In the genomic region with DNA sequence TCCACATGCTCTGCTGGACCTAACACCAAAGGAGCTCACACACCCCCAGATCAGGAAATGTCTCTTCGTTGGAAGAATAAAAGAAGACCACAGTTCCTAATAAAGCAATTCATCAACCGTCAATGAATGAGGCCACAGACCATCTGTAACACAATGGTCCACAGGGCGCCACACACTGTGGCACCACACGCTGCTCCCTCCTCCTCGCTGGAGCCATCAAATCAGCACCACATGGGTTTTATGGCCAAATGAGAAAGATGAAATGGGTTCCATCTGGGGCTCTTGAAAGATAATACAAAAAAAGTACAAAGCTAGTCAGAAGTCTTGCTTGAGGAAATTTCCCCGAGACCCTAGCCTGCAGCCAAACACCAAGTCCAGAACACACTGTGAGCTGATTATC, we compare ENCODE assay signal across 23 mouse cellular contexts. TPM values are rescaled to one million over a fixed set of nuclear protein-coding genes. Genes with fewer than 3 reads are reported as not detected.
DNase-seq lines count a peak whose midpoint lies in the region; ATAC-seq lines count a peak whose summit lies in the region.
"Had no signal": no experiment of that assay in that cellular context is flagged by ENCODE, and none has a peak within 500 bp of the region (broad histone marks: within the 10 kb centered on the region; RNA-seq: fewer than 3 reads in every experiment).

No protein-coding gene starts in this region.

- peak overlapping the region; percentile 61; the same call in 1 of the 2 replicates for H3K27ac ChIP-seq in forebrain, embryonic 10.5 days
- no peak overlapping the region for H3K27ac ChIP-seq in forebrain, embryonic 14.5 days (ENCODE audit: low read depth, low read length)
- no peak overlapping the region for H3K27ac ChIP-seq in midbrain, embryonic 11.5 days (ENCODE audit: low read depth, low read length)
- no peak overlapping the region for H3K27ac ChIP-seq in midbrain, embryonic 10.5 days (replicated peaks)
- H3K27ac ChIP-seq in limb, embryonic 10.5 days = peak overlapping the region; percentile 76
- no peak overlapping the region for H3K27ac ChIP-seq in intestine, embryonic 16.5 days (ENCODE audit: low read length)
- H3K27ac ChIP-seq: forebrain, embryonic 13.5 days; heart, adult 2 months; heart, embryonic 15.5 days; liver, embryonic 13.5 days; neural tube, embryonic 13.5 days had no signal

- no peak for ATAC-seq in forebrain, embryonic 14.5 days
- ATAC-seq in midbrain, embryonic 11.5 days (ENCODE audit: low FRiP score) = no peak; the same call in 1 of the 2 replicates
- ATAC-seq in intestine, embryonic 16.5 days = no peak
- ATAC-seq: forebrain, embryonic 13.5 days; intestine, postnatal 0 days; Patski had no signal

- WGBS in forebrain, embryonic 10.5 days = 52% methylated on average over 6 of the region's 6 CpGs
- 36% methylated on average over 6 of the region's 6 CpGs for WGBS in forebrain, embryonic 14.5 days
- 57% methylated on average over 6 of the region's 6 CpGs for WGBS in midbrain, embryonic 11.5 days
- 53% methylated on average over 6 of the region's 6 CpGs for WGBS in midbrain, embryonic 10.5 days
- WGBS in limb, embryonic 10.5 days = 26% methylated on average over 6 of the region's 6 CpGs
- 65% methylated on average over 6 of the region's 6 CpGs for WGBS in intestine, embryonic 16.5 days

- H3K4me1 ChIP-seq in forebrain, embryonic 10.5 days = peaks cover 63% of the 10 kb centered on the region
- H3K4me1 ChIP-seq in forebrain, embryonic 14.5 days (ENCODE audit: control insufficient read depth, insufficient read depth, low read length) = no peaks in the 10 kb centered on the region
- H3K4me1 ChIP-seq in midbrain, embryonic 11.5 days (ENCODE audit: control insufficient read depth, insufficient read depth, low read length) = peaks cover 10% of the 10 kb centered on the region; the same call in 1 of the 2 replicates
- H3K4me1 ChIP-seq in midbrain, embryonic 10.5 days = peaks cover 60% of the 10 kb centered on the region
- H3K4me1 ChIP-seq in limb, embryonic 10.5 days = peaks cover 74% of the 10 kb centered on the region
- H3K4me1 ChIP-seq in intestine, embryonic 16.5 days (ENCODE audit: control insufficient read depth, insufficient read depth, low read length) = peaks cover 10% of the 10 kb centered on the region
- H3K4me1 ChIP-seq: liver, embryonic 13.5 days had no signal

- DNase-seq in forebrain, embryonic 10.5 days (ENCODE audit: extremely low spot score, low spot score) = no peak
- no peak for DNase-seq in forebrain, embryonic 14.5 days (ENCODE audit: low spot score)
- DNase-seq in midbrain, embryonic 11.5 days (ENCODE audit: low spot score, missing footprints) = peak; percentile 69
- no peak for DNase-seq in midbrain, embryonic 10.5 days (ENCODE audit: low spot score)
- no peak for DNase-seq in limb, embryonic 10.5 days (ENCODE audit: low spot score)
- no peak for DNase-seq in frontal cortex, postnatal 36 days (ENCODE audit: low spot score in 2 of 2)
- DNase-seq in thymus, postnatal 0 days (ENCODE audit: low spot score) = no peak
- DNase-seq: adrenal gland, postnatal 25 days; cerebellum, adult 11 months; cerebellum, postnatal 14 days; gastrocnemius, postnatal 14 days; heart, adult 2 months; liver, embryonic 13.5 days; lung, embryonic 14.5 days; midbrain, embryonic 14.5 days; right cerebral cortex, adult 18-20 months; thymus, postnatal 36 days had no signal

- no peaks in the 10 kb centered on the region for H3K9me3 ChIP-seq in forebrain, embryonic 10.5 days
- H3K9me3 ChIP-seq in forebrain, embryonic 14.5 days (replicated peaks; ENCODE audit: control insufficient read depth, low read length) = no peaks in the 10 kb centered on the region
- H3K9me3 ChIP-seq in midbrain, embryonic 11.5 days (ENCODE audit: control insufficient read depth, low read length) = no peaks in the 10 kb centered on the region
- H3K9me3 ChIP-seq in midbrain, embryonic 10.5 days (replicated peaks) = no peaks in the 10 kb centered on the region
- no peaks in the 10 kb centered on the region for H3K9me3 ChIP-seq in limb, embryonic 10.5 days (replicated peaks)
- H3K9me3 ChIP-seq in intestine, embryonic 16.5 days (ENCODE audit: control insufficient read depth, low read length) = no peaks in the 10 kb centered on the region
- H3K9me3 ChIP-seq: forebrain, embryonic 13.5 days; heart, embryonic 15.5 days; liver, embryonic 13.5 days; neural tube, embryonic 13.5 days had no signal

- H3K27me3 ChIP-seq in forebrain, embryonic 10.5 days (ENCODE audit: poor library complexity, severe bottlenecking) = peaks cover 34% of the 10 kb centered on the region
- H3K27me3 ChIP-seq in forebrain, embryonic 14.5 days (replicated peaks; ENCODE audit: control insufficient read depth, insufficient read depth, low read length) = no peaks in the 10 kb centered on the region
- no peaks in the 10 kb centered on the region for H3K27me3 ChIP-seq in midbrain, embryonic 11.5 days (ENCODE audit: control insufficient read depth, insufficient read depth, low read length)
- H3K27me3 ChIP-seq in midbrain, embryonic 10.5 days (ENCODE audit: low read depth, poor library complexity, severe bottlenecking) = 0 out of 2 replicates have a peak, but pooled peaks cover 5% of the 10 kb centered on the region
- no peaks in the 10 kb centered on the region for H3K27me3 ChIP-seq in limb, embryonic 10.5 days (ENCODE audit: low read depth, poor library complexity, severe bottlenecking)
- no peaks in the 10 kb centered on the region for H3K27me3 ChIP-seq in intestine, embryonic 16.5 days (replicated peaks; ENCODE audit: control insufficient read depth, insufficient read depth, low read length)
- H3K27me3 ChIP-seq: heart, embryonic 15.5 days; liver, embryonic 13.5 days had no signal

- no peak overlapping the region for H3K4me2 ChIP-seq in forebrain, embryonic 14.5 days (ENCODE audit: low read length)
- no peak overlapping the region for H3K4me2 ChIP-seq in midbrain, embryonic 11.5 days
- no peak overlapping the region for H3K4me2 ChIP-seq in intestine, embryonic 16.5 days (ENCODE audit: low read depth, low read length)
- H3K4me2 ChIP-seq: forebrain, embryonic 13.5 days; heart, embryonic 15.5 days; liver, embryonic 13.5 days; lung, embryonic 14.5 days; neural tube, embryonic 13.5 days had no signal

- no peaks in the 10 kb centered on the region for H3K36me3 ChIP-seq in forebrain, embryonic 10.5 days (replicated peaks)
- no peaks in the 10 kb centered on the region for H3K36me3 ChIP-seq in forebrain, embryonic 14.5 days (ENCODE audit: control insufficient read depth, insufficient read depth, low read length)
- H3K36me3 ChIP-seq in midbrain, embryonic 11.5 days (ENCODE audit: control insufficient read depth, insufficient read depth, low read length) = no peaks in the 10 kb centered on the region
- H3K36me3 ChIP-seq in midbrain, embryonic 10.5 days = no peaks in the 10 kb centered on the region
- peaks cover 9% of the 10 kb centered on the region for H3K36me3 ChIP-seq in limb, embryonic 10.5 days
- no peaks in the 10 kb centered on the region for H3K36me3 ChIP-seq in intestine, embryonic 16.5 days (ENCODE audit: control insufficient read depth, insufficient read depth, low read length)
- H3K36me3 ChIP-seq: heart, embryonic 15.5 days; liver, embryonic 13.5 days; neural tube, embryonic 13.5 days had no signal

- H3K4me3 ChIP-seq in forebrain, embryonic 10.5 days = no peak overlapping the region
- H3K4me3 ChIP-seq in forebrain, embryonic 14.5 days (ENCODE audit: low read depth, low read length) = no peak overlapping the region
- no peak overlapping the region for H3K4me3 ChIP-seq in midbrain, embryonic 11.5 days (ENCODE audit: low read depth, low read length)
- H3K4me3 ChIP-seq in midbrain, embryonic 10.5 days = no peak overlapping the region
- H3K4me3 ChIP-seq in limb, embryonic 10.5 days = no peak overlapping the region
- no peak overlapping the region for H3K4me3 ChIP-seq in intestine, embryonic 16.5 days (ENCODE audit: low read length)
- H3K4me3 ChIP-seq: forebrain, embryonic 13.5 days; heart, adult 2 months; heart, embryonic 15.5 days; liver, embryonic 13.5 days; neural tube, embryonic 13.5 days had no signal

- H3K9ac ChIP-seq in forebrain, embryonic 14.5 days (ENCODE audit: low read length) = no peak overlapping the region
- H3K9ac ChIP-seq in midbrain, embryonic 11.5 days (ENCODE audit: low read length) = no peak overlapping the region
- no peak overlapping the region for H3K9ac ChIP-seq in intestine, embryonic 16.5 days (ENCODE audit: low read depth, low read length)
- H3K9ac ChIP-seq: forebrain, embryonic 13.5 days; heart, embryonic 15.5 days; liver, embryonic 13.5 days; lung, embryonic 14.5 days; neural tube, embryonic 13.5 days had no signal

RNA-seq across cellular contexts. Expression of a gene that starts 6.9 kb away (rescaled TPM):
- 6.2 and 7.2 TPM in 2 replicates for polyA plus RNA-seq in forebrain, embryonic 10.5 days (2016; fragmentation: Nextera tagmentation; extraction: Ambion mirVana)
- polyA plus RNA-seq in forebrain, embryonic 14.5 days (2014; fragmentation: Nextera tagmentation; extraction: Ambion mirVana) = 1.9 and 2.2 TPM in 2 replicates
- polyA plus RNA-seq in midbrain, embryonic 11.5 days (2014; fragmentation: Nextera tagmentation; extraction: Ambion mirVana) = 7.3 and 8.2 TPM in 2 replicates
- polyA plus RNA-seq in midbrain, embryonic 10.5 days (2016; fragmentation: Nextera tagmentation; extraction: Ambion mirVana) = 6.0 and 7.7 TPM in 2 replicates
- 11.6 and 13.6 TPM in 2 replicates for polyA plus RNA-seq in limb, embryonic 10.5 days (2016; fragmentation: Nextera tagmentation; extraction: Ambion mirVana)
- 4.0 and 4.1 TPM in 2 replicates for polyA plus RNA-seq in intestine, embryonic 16.5 days (2015; fragmentation: Nextera tagmentation; extraction: Ambion mirVana)
- polyA plus RNA-seq in thymus, postnatal 0 days (2015; fragmentation: Nextera tagmentation; extraction: Ambion mirVana) = 0.24 and 0.52 TPM in 2 replicates

Comparison
In these comparisons a context has a peak if more than half of its experiments do, and no peak if none do; other contexts are left out.
1. H3K27ac ChIP-seq: peak in forebrain, embryonic 10.5 days (single experiment) and limb, embryonic 10.5 days (single experiment); none in forebrain, embryonic 14.5 days (single experiment), midbrain, embryonic 11.5 days (single experiment), midbrain, embryonic 10.5 days (single experiment) and intestine, embryonic 16.5 days (single experiment).